Mouse (Mus musculus) kidney, embryonic 15.5 days (tissue): ENCODE results near the gene Rhog. TPM values are rescaled to one million over a fixed set of nuclear protein-coding genes. Genes with fewer than 3 reads are reported as not detected.

Source experiments
- ATAC-seq: fragments of 200-750 bp; cut with Nextera tagmentation; replicated peaks from 2 replicates; pipeline ENCODE4 v1.8.0; 2017; ENCODE audit warnings: moderate TSS enrichment; ENCODE audit not compliant: low FRiP score
- H3K27ac ChIP-seq: fragments of 300-500 bp; sonication (generic); 2 replicates; pipeline ENCODE4 v1.5.1; 2015; ENCODE audit warnings: mild to moderate bottlenecking, inconsistent platforms
- H3K27me3 ChIP-seq: fragments of 300-500 bp; sonication (generic); 2 replicates; pipeline ENCODE4 v1.6.1; 2015; ENCODE audit warnings: inconsistent platforms
- H3K36me3 ChIP-seq: fragments of 300-500 bp; sonication (generic); 2 replicates; pipeline ENCODE4 v1.6.1; 2015; ENCODE audit warnings: inconsistent platforms
- H3K4me1 ChIP-seq: fragments of 300-500 bp; sonication (generic); 2 replicates; pipeline ENCODE4 v1.6.1; 2015; ENCODE audit warnings: inconsistent platforms
- H3K4me2 ChIP-seq: fragments of 300-500 bp; sonication (generic); 2 replicates; pipeline ENCODE4 v1.6.1; 2015; ENCODE audit warnings: moderate library complexity, mild to moderate bottlenecking, inconsistent platforms
- H3K4me3 ChIP-seq: fragments of 300-500 bp; sonication (generic); replicated peaks from 2 replicates; pipeline ENCODE4 v1.5.1; 2015; ENCODE audit warnings: mild to moderate bottlenecking, inconsistent platforms
- H3K9ac ChIP-seq: fragments of 300-500 bp; sonication (generic); 2 replicates; pipeline ENCODE4 v1.6.1; 2015; ENCODE audit warnings: mild to moderate bottlenecking, inconsistent platforms
- H3K9me3 ChIP-seq: fragments of 300-500 bp; sonication (generic); replicated peaks from 2 replicates; pipeline ENCODE4 v1.6.1; 2016; ENCODE audit warnings: inconsistent platforms
- WGBS: fragments of 180-500 bp; shearing (Covaris S2); methylation state at CpG from one replicate; pipeline ENCODE4 v1.1.7; 2015; ENCODE audit warnings: mixed read lengths; 5-methylcytosine and 5-hydroxymethylcytosine counted together
- polyA plus RNA-seq: library from polyadenylated mRNA; unstranded; fragments of >200 nt; fragmentation: Nextera tagmentation; extraction: Ambion mirVana; gene quantifications from 2 replicates; pipeline ENCODE4 v1.2.1, GENCODE M21; 2015

Gene Rhog
- polyA plus RNA-seq, 1 experiment from 2014 or later, result 59.1 TPM

DNA sequence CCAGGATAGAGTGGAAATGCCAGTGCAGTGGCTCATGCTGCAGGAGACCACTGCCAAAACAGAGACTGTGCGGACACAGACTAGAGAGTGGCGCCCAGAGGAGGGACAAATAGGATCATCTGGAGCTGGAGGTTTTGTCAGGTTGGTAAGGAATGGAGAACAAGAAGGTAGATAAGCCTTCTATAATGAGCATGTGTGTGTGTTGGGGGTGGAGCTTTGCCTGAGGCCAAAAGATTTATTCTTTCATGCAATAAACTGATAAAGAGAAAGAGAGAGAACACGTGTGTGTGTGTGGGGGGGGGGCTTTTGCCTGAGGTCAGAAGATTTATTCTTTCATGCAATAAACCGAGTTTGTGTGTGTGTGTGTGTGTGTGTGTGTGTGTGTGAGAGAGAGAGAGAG is 22.8 kb downstream of the Rhog start:
- Histone ChIP-seq H3K9me3 (no peaks in the 10 kb centered on the region), H3K4me1 (no peaks in the 10 kb centered on the region), H3K4me3 (no peak overlapping the region), H3K36me3 (peaks cover 58% of the 10 kb centered on the region), H3K27me3 (no peaks in the 10 kb centered on the region), H3K4me2 (no peak overlapping the region), H3K9ac (no peak overlapping the region), H3K27ac (no peak overlapping the region)
- 65% methylated on average over 4 of the region's 4 CpGs for WGBS
- ATAC-seq, result no peak

- 86% methylated on average over 6 of the region's 6 CpGs for WGBS
- H3K27ac ChIP-seq, result no peak overlapping the region
- ATAC-seq, result no peak
Measured at GRCm38 (mm10) chr7:102229814-102230213, 26.0 kb downstream of the Rhog start.

DNA sequence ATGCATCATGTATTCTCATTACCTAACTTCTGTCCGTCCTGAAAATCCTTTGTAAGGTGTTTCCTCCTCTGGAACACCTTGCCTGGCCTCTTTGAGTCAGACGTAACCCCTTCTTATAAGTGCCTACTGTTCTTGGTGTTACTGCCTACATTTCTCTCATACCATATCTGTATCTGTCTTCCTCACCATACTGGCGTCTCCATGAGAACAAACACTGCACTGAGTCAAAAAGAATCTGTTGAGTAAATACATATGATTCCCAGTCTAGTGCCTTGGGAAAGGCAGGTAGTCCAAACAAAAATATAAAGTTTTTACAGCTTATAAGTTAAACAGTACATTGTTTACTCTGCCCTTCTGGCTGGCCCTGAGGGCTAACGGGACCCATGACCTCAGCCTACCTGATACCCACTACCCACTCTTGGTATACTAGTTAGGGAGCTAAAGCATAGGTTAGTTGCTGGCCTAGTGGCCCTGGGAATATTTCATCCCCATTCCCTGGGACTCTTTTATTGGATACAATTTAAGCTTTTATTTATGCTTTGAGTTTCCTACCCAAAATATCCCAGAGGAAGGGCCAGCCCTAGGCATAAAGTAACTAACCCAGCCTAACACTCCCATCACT is 27.7 kb downstream of the Rhog start:
- Histone ChIP-seq H3K9ac (no peak overlapping the region), H3K27ac (no peak overlapping the region), H3K4me2 (no peak overlapping the region), H3K36me3 (peaks cover 38% of the 10 kb centered on the region), H3K4me1 (0 out of 2 replicates have a peak, but pooled peaks cover under 1% of the 10 kb centered on the region), H3K27me3 (no peaks in the 10 kb centered on the region), H3K4me3 (no peak overlapping the region), H3K9me3 (no peaks in the 10 kb centered on the region)
- 84% methylated on average over 4 of the region's 4 CpGs for WGBS
- ATAC-seq, result no peak

More at GRCm38 (mm10) chr7:102229814-102230213, 26.0 kb downstream of the Rhog start:
- H3K4me1 ChIP-seq, result no peaks in the 10 kb centered on the region
- H3K36me3 ChIP-seq, result peaks cover 38% of the 10 kb centered on the region
- H3K9me3 ChIP-seq, result no peaks in the 10 kb centered on the region
- no peaks in the 10 kb centered on the region for H3K27me3 ChIP-seq
- H3K4me2 ChIP-seq, result no peak overlapping the region
- H3K9ac ChIP-seq, result no peak overlapping the region
- no peak overlapping the region for H3K4me3 ChIP-seq

DNA sequence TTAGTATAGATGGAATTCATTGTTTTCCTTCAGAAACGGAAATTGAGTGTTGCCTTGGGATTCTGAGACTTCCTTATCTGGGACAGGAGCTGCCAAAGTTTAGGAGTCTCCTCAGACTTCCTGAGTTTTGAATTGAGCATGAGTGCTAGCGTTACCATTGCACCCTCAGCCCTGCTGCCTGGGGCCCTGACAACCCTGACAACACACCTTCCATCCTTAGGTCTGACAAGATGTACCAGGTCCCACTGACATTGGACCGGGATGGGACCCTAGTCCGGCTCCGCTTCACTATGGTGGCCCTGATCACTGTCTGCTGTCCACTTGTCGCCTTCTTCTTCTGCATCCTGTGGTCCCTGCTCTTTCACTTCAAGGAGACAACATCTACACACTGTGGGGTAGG is 29.8 kb downstream of the Rhog start:
- no peak overlapping the region for H3K9ac ChIP-seq
- no peak overlapping the region for H3K4me3 ChIP-seq
- 93% methylated on average over 6 of the region's 6 CpGs for WGBS
- 0 out of 2 replicates have a peak, but pooled peaks cover 3% of the 10 kb centered on the region for H3K4me1 ChIP-seq
- H3K27ac ChIP-seq, result no peak overlapping the region
- H3K4me2 ChIP-seq, result no peak overlapping the region
- no peak for ATAC-seq
- H3K36me3 ChIP-seq, result peaks cover 30% of the 10 kb centered on the region
- no peaks in the 10 kb centered on the region for H3K27me3 ChIP-seq
- H3K9me3 ChIP-seq, result no peaks in the 10 kb centered on the region

GRCm38 (mm10) chr7:102223883-102224738 is 31.7 kb downstream of the Rhog start:
- Histone ChIP-seq H3K4me3 (no peak overlapping the region), H3K27me3 (no peaks in the 10 kb centered on the region), H3K9ac (no peak overlapping the region), H3K4me2 (peak overlapping the region; percentile 82; the same call in 1 of the 2 replicates), H3K4me1 (0 out of 2 replicates have a peak, but pooled peaks cover 3% of the 10 kb centered on the region), H3K9me3 (no peaks in the 10 kb centered on the region), H3K27ac (no peak overlapping the region), H3K36me3 (peaks cover 13% of the 10 kb centered on the region)
- whole genome bisulfite sequencing, result 86% methylated on average over 5 of the region's 5 CpGs
- ATAC-seq, result no peak

DNA sequence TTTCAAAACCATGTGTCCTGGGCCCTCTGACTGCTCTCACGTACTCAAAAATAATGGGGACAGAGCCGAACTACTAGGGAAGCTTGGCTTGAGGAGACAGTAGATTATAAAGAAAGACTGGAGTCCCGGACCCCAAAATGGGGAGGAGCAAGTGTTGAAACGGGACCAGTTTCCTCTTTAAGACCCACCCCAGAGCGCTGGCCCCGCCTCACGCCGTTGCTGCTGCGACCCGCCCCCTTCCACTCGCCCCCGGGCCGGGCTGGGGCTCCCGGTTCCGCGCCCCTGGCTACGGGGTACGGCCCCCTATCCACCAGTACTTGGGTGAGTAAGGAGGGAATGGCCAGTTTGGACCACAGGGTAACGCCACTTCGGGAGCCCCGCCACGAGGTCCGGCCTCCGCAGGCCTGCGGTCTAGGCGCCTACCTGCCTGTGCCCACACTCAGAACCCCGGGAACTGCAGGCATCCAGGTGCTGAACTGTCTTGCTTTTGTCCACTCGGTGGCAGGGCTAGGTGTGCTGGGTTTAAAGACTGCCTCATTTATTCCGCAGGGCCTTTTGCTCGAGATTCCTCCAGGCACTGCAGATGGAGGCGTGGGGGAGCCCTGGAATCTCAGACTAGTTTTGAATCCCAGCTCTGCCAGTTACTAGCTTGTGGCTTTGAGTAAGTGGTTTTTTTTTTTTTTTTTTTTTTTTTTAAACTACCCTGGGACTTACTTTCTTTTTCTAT is 32.9 kb downstream of the Rhog start:
- Histone ChIP-seq H3K4me3 (peak overlapping the region; percentile 79), H3K27ac (peak overlapping the region; percentile 84), H3K9ac (peak overlapping the region; percentile 82), H3K27me3 (no peaks in the 10 kb centered on the region), H3K9me3 (no peaks in the 10 kb centered on the region), H3K36me3 (peaks cover 5% of the 10 kb centered on the region; the same call in 1 of the 2 replicates), H3K4me1 (0 out of 2 replicates have a peak, but pooled peaks cover 3% of the 10 kb centered on the region), H3K4me2 (peak overlapping the region; percentile 82)
- ATAC-seq, result peak; percentile 92
- WGBS, result 2% methylated on average over 31 of the region's 31 CpGs

DNA sequence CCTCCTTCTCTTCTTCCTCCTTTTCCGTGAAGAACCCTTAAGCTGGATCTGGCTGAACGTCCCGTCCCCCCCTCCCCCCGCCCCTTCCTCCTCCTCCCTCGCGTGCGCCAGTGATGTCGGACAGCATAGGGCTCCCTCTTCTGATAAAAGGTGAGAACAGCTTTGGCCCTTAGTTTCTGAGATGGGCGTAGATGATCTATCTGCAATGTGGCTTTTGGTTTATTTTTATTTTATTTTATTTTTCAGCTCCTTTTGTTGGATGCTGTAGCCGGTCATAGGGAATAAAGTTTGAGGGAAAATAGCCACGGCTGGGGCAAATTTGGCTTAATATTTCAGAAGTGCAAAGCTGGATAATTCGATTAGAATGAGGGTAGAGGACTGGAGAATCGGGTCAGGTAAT is 33.5 kb downstream of the Rhog start:
- Histone ChIP-seq H3K4me1 (0 out of 2 replicates have a peak, but pooled peaks cover 3% of the 10 kb centered on the region), H3K9ac (peak overlapping the region; percentile 82), H3K9me3 (no peaks in the 10 kb centered on the region), H3K27ac (peak overlapping the region; percentile 84), H3K27me3 (no peaks in the 10 kb centered on the region), H3K4me3 (peak overlapping the region; percentile 79), H3K36me3 (0 out of 2 replicates have a peak, but pooled peaks cover 5% of the 10 kb centered on the region), H3K4me2 (peak overlapping the region; percentile 82)
- ATAC-seq, result peak; percentile 78
- WGBS, result 0% methylated on average over 9 of the region's 13 CpGs

- Histone ChIP-seq H3K27ac (peak overlapping the region; percentile 56; the same call in 1 of the 2 replicates), H3K27me3 (no peaks in the 10 kb centered on the region), H3K36me3 (0 out of 2 replicates have a peak, but pooled peaks cover 5% of the 10 kb centered on the region), H3K4me2 (peak overlapping the region; percentile 82), H3K9ac (no peak overlapping the region), H3K9me3 (no peaks in the 10 kb centered on the region), H3K4me1 (0 out of 2 replicates have a peak, but pooled peaks cover 3% of the 10 kb centered on the region), H3K4me3 (peak overlapping the region; percentile 79; the same call in 1 of the 2 replicates)
- ATAC-seq, result no peak; the same call in 1 of the 2 replicates
- 50% methylated on average over 1 of the region's 1 CpGs for WGBS
Measured at GRCm38 (mm10) chr7:102221899-102222298, 34.0 kb downstream of the Rhog start.

GRCm38 (mm10) chr7:102211071-102211470 is 44.8 kb downstream of the Rhog start:
- H3K27ac ChIP-seq, result peak overlapping the region; percentile 95
- peak overlapping the region; percentile 63; the same call in 1 of the 2 replicates for H3K9ac ChIP-seq
- no peak for ATAC-seq
- WGBS, result 74% methylated on average over 3 of the region's 3 CpGs
- no peaks in the 10 kb centered on the region for H3K9me3 ChIP-seq
- no peaks in the 10 kb centered on the region for H3K27me3 ChIP-seq
- peak overlapping the region; percentile 67 for H3K4me2 ChIP-seq
- H3K4me1 ChIP-seq, result peaks cover 18% of the 10 kb centered on the region
- 0 out of 2 replicates have a peak, but pooled peaks cover 3% of the 10 kb centered on the region for H3K36me3 ChIP-seq
- peak overlapping the region; percentile 94 for H3K4me3 ChIP-seq

DNA sequence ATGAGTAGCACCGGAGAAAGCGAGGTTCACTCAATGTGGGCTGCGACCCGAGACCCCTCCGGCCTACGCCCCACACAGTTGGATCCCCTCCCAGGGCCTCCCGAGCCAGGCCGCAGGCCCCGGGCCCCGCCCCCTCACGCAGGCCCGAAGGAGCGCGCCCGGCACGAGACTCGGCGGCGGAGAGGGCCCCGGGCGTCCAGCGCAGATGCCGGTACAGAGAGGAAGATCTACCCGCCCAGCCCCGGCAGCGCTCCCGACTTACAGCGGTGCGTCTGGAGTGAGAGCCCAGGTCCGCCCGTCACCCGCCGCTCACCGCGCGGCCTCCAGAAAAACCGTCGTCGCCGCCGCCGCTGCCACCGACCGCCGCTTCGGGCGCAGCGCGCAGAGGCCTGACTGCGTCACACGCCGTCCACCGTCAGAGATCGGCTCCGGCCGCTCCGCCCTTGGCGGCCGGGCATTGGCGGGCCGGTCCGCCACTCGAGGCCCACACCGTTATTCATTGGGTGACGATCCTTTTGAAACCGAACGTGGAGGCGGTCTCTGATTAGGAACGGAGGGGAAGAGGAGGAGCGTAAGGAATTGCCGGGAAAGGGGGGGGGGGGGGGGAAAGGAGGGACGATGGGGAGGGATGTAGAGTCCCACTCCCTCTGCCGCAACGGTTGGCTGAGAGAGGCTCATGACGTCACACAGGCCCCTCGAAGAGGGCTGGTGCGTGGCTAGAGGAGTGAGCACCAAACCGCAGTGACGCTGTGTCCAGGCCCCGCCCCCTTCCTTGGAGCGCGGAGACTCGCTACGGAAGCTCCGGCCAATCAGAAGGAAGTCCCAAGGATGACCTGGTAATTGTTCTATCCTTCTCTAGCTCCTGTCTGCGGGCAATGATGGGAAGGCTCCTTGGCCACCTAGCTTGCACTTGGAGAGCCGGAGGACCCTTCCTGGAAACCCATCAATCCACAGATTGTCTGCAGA is 45.8 kb downstream of the Rhog start, which contains the start of the genes Nup98 and Pgap2:
Gene Nup98, minus strand, starts transcription at position 421 of the 966 bp plus-strand sequence.
Gene Pgap2, plus strand, starts transcription at position 453 of the 966 bp plus-strand sequence.
- H3K27me3 ChIP-seq, result no peaks in the 10 kb centered on the region
- peak within 1 kb of the TSS; percentile 72 for H3K4me2 ChIP-seq
- peak; percentile 99 for ATAC-seq
- peak within 1 kb of the TSS; percentile 95 for H3K27ac ChIP-seq
- peaks cover 18% of the 10 kb centered on the region for H3K4me1 ChIP-seq
- WGBS, result under 1% methylated on average over 75 of the region's 87 CpGs
- H3K9me3 ChIP-seq, result no peaks in the 10 kb centered on the region
- peak within 1 kb of the TSS; percentile 89 for H3K9ac ChIP-seq
- peak within 1 kb of the TSS; percentile 94 for H3K4me3 ChIP-seq
- H3K36me3 ChIP-seq, result 0 out of 2 replicates have a peak, but pooled peaks cover 3% of the 10 kb centered on the region
